Comparison of ENCODE assay signal across 9 mouse cellular contexts in the genomic region with DNA sequence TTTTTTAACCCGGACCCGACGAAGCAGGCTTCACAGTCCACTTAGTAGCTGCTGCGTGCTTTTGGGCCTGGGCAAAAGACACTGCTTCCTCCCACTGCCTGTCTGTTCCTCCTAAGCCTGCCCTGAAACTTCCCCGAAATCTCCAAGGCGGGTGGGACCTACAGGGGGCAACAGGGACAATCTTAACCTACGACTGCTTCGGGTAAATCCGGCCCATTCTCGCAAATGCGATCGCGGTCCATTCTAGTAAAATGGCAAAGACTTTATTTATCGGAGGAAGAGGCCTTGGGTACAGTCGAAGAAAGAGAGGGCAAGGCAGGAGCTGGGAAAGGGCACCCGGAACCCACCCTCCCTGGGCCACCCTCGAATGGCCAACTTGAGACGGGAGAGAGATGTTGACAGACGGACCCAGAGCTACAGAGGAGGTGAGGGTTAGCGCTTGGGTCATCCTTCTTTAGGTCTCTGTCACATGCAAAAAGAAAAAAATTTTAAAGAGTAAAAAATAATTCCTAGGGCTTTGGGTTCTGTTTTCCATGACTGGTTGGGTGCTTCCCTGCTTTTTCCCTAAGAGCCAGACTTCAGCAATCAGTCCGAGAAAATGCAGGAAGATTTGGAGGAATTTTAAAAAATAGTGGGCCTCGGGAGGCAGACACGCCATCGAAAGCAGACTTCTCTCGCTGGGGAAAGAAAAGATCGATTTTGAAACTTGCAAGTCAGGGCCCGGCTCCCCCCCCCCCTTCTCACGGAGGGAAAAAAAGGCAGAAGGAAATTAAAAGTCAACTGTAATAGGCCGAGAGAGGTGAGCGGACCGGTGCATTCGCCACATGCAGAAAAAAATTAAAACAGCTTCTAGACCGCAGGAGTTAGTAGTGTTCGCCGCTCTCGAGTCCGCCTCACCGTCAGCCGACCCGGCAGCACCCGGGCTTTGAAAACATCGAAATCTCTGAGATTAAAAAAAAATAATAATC. TPM values are rescaled to one million over a fixed set of nuclear protein-coding genes. Genes with fewer than 3 reads are reported as not detected.
A peak's percentile ranks its signal among the peaks of the same experiment; 100 is the strongest.
DNase-seq lines count a peak whose midpoint lies in the region; ATAC-seq and TF ChIP-seq lines count a peak whose summit lies in the region.
"Had no signal": no experiment of that assay in that cellular context is flagged by ENCODE, and none has a peak within 500 bp of the region (broad histone marks: within the 10 kb centered on the region; RNA-seq: fewer than 3 reads in every experiment).

No protein-coding gene starts in this region.

- ATAC-seq in midbrain, embryonic 13.5 days: no peak
- no peak for ATAC-seq in midbrain, embryonic 15.5 days (replicated peaks)
- ATAC-seq in stomach, postnatal 0 days (ENCODE audit: low FRiP score, low TSS enrichment): no peak
- ATAC-seq: CD4-positive, CD25-positive, alpha-beta regulatory T cell, adult 4 months had no signal

- no peak for TF ChIP-seq CTCF in stomach, postnatal 0 days (IDR thresholded peaks at IDR 0.05; ENCODE audit: low read depth)

- H3K9ac ChIP-seq in midbrain, embryonic 13.5 days (replicated peaks): no peak overlapping the region
- no peak overlapping the region for H3K9ac ChIP-seq in midbrain, embryonic 15.5 days
- no peak overlapping the region for H3K9ac ChIP-seq in stomach, postnatal 0 days (ENCODE audit: low read length)

- H3K27me3 ChIP-seq in heart, embryonic 10.5 days (ENCODE audit: insufficient read depth, poor library complexity, severe bottlenecking): peaks cover 99% of the 10 kb centered on the region
- peaks cover 96% of the 10 kb centered on the region for H3K27me3 ChIP-seq in midbrain, embryonic 13.5 days
- peaks cover 81% of the 10 kb centered on the region for H3K27me3 ChIP-seq in midbrain, embryonic 15.5 days (replicated peaks)
- peaks cover 100% of the 10 kb centered on the region for H3K27me3 ChIP-seq in limb, embryonic 10.5 days (ENCODE audit: low read depth, poor library complexity, severe bottlenecking)
- peaks cover 36% of the 10 kb centered on the region for H3K27me3 ChIP-seq in stomach, postnatal 0 days (ENCODE audit: control insufficient read depth, insufficient read depth, low read length)

- H3K27ac ChIP-seq in heart, embryonic 10.5 days: no peak overlapping the region
- no peak overlapping the region for H3K27ac ChIP-seq in midbrain, embryonic 13.5 days
- no peak overlapping the region for H3K27ac ChIP-seq in midbrain, embryonic 15.5 days
- peak overlapping the region; percentile 82 for H3K27ac ChIP-seq in limb, embryonic 10.5 days
- H3K27ac ChIP-seq in stomach, postnatal 0 days (replicated peaks): no peak overlapping the region

- under 1% methylated on average over 42 of the region's 42 CpGs for WGBS in heart, embryonic 10.5 days
- 1% methylated on average over 42 of the region's 42 CpGs for WGBS in midbrain, embryonic 13.5 days
- WGBS in midbrain, embryonic 15.5 days: 2% methylated on average over 42 of the region's 42 CpGs
- WGBS in limb, embryonic 10.5 days: under 1% methylated on average over 42 of the region's 42 CpGs
- 3% methylated on average over 42 of the region's 42 CpGs for WGBS in stomach, postnatal 0 days

- peaks cover 63% of the 10 kb centered on the region for H3K4me1 ChIP-seq in heart, embryonic 10.5 days
- H3K4me1 ChIP-seq in midbrain, embryonic 13.5 days (replicated peaks): peaks cover 36% of the 10 kb centered on the region
- H3K4me1 ChIP-seq in midbrain, embryonic 15.5 days: peaks cover 33% of the 10 kb centered on the region
- peaks cover 62% of the 10 kb centered on the region for H3K4me1 ChIP-seq in limb, embryonic 10.5 days
- 0 out of 2 replicates have a peak, but pooled peaks cover 2% of the 10 kb centered on the region for H3K4me1 ChIP-seq in stomach, postnatal 0 days (replicated peaks; ENCODE audit: control insufficient read depth, insufficient read depth)

- intact Hi-C loops in heart, postnatal 25 days (cut with DNase I): loop anchor here (5.0 kb wide), 2 partner anchors 75 to 475 kb away; a partner anchor contains a TSS

- H3K36me3 ChIP-seq in heart, embryonic 10.5 days: no peaks in the 10 kb centered on the region
- H3K36me3 ChIP-seq in midbrain, embryonic 13.5 days: no peaks in the 10 kb centered on the region
- no peaks in the 10 kb centered on the region for H3K36me3 ChIP-seq in midbrain, embryonic 15.5 days (replicated peaks)
- no peaks in the 10 kb centered on the region for H3K36me3 ChIP-seq in limb, embryonic 10.5 days
- H3K36me3 ChIP-seq in stomach, postnatal 0 days (ENCODE audit: control insufficient read depth, insufficient read depth, low read length): no peaks in the 10 kb centered on the region

- no peak for TF ChIP-seq EP300 in stomach, postnatal 0 days (optimal IDR thresholded peaks at IDR 0.05)

- no peaks in the 10 kb centered on the region for H3K9me3 ChIP-seq in heart, embryonic 10.5 days
- H3K9me3 ChIP-seq in midbrain, embryonic 13.5 days: no peaks in the 10 kb centered on the region
- H3K9me3 ChIP-seq in midbrain, embryonic 15.5 days: no peaks in the 10 kb centered on the region
- H3K9me3 ChIP-seq in limb, embryonic 10.5 days (replicated peaks): no peaks in the 10 kb centered on the region
- no peaks in the 10 kb centered on the region for H3K9me3 ChIP-seq in stomach, postnatal 0 days (ENCODE audit: control insufficient read depth, low read length)

- H3K4me2 ChIP-seq in midbrain, embryonic 13.5 days (replicated peaks): 0 out of 2 replicates have a peak overlapping the region, but pooled peaks have one; percentile 3
- no peak overlapping the region for H3K4me2 ChIP-seq in midbrain, embryonic 15.5 days
- peak overlapping the region; percentile 3; the same call in 1 of the 2 replicates for H3K4me2 ChIP-seq in stomach, postnatal 0 days (replicated peaks; ENCODE audit: low read depth)

- H3K4me3 ChIP-seq in heart, embryonic 10.5 days: 0 out of 2 replicates have a peak overlapping the region, but pooled peaks have one; percentile 42
- no peak overlapping the region for H3K4me3 ChIP-seq in midbrain, embryonic 13.5 days (replicated peaks)
- H3K4me3 ChIP-seq in midbrain, embryonic 15.5 days: no peak overlapping the region
- H3K4me3 ChIP-seq in limb, embryonic 10.5 days: peak overlapping the region; percentile 49
- peak overlapping the region; percentile 1; the same call in 1 of the 2 replicates for H3K4me3 ChIP-seq in stomach, postnatal 0 days (ENCODE audit: low read depth, low read length)

- no peak for DNase-seq in heart, embryonic 10.5 days (ENCODE audit: low spot score)
- DNase-seq in heart, postnatal 25 days (ENCODE audit: low spot score): no peak
- peak; percentile 55 for DNase-seq in limb, embryonic 10.5 days (ENCODE audit: low spot score)
- DNase-seq in stomach, postnatal 0 days (ENCODE audit: low spot score): no peak
- DNase-seq in frontal cortex, postnatal 10 days (ENCODE audit: low spot score in 2 of 2): no peak
- DNase-seq in adrenal gland, postnatal 36 days: no peak

RNA-seq across cellular contexts. Expression of a gene that starts 2.9 kb away (rescaled TPM):
- polyA plus RNA-seq in heart, embryonic 10.5 days (2016; fragmentation: Nextera tagmentation; extraction: Ambion mirVana): 0.20 and 1.0 TPM in 2 replicates
- total RNA-seq in heart, postnatal 25 days (2021): under 1 TPM in 1 of 2 experiments, not detected in 1; 0.29 TPM
- 0.13 TPM in 2 replicates for polyA plus RNA-seq in midbrain, embryonic 13.5 days (2015; fragmentation: Nextera tagmentation; extraction: Ambion mirVana)
- polyA plus RNA-seq in midbrain, embryonic 15.5 days (2015; fragmentation: Nextera tagmentation; extraction: Ambion mirVana): 0.06 and 0.09 TPM in 2 replicates
- polyA plus RNA-seq in limb, embryonic 10.5 days (2016; fragmentation: Nextera tagmentation; extraction: Ambion mirVana): 3.9 and 6.3 TPM in 2 replicates
- polyA plus RNA-seq in stomach, postnatal 0 days (2015; fragmentation: Nextera tagmentation; extraction: Ambion mirVana): 0.04 TPM in 1 of 2 replicates, not detected in the other
- total RNA-seq in adrenal gland, postnatal 36 days (2021): under 1 TPM; 0.10 to 0.17 TPM
- polyA plus RNA-seq: CD4-positive, CD25-positive, alpha-beta regulatory T cell, adult 4 months had no signal

Comparison
In these comparisons a context has a peak if more than half of its experiments do, and no peak if none do; other contexts are left out.
1. H3K4me3 ChIP-seq: peak in heart, embryonic 10.5 days (single experiment), limb, embryonic 10.5 days (single experiment) and stomach, postnatal 0 days (single experiment); none in midbrain, embryonic 13.5 days (single experiment) and midbrain, embryonic 15.5 days (single experiment).